Mouse (Mus musculus) olfactory bulb, adult 2 months (tissue): Measurements from ENCODE around the gene Nkg7. TPM values are rescaled to one million over a fixed set of nuclear protein-coding genes. Genes with fewer than 3 reads are reported as not detected.

Experiments
- H3K27ac ChIP-seq: fragments of 200-500 bp; 2 replicates; pipeline ENCODE4 v1.5.1; 2012; ENCODE audit warnings: low read depth, low read length; ENCODE audit not compliant: insufficient read depth
- H3K4me1 ChIP-seq: fragments of 200-500 bp; 2 replicates; pipeline ENCODE4 v1.6.1; 2012; ENCODE audit warnings: low read length; ENCODE audit not compliant: control insufficient read depth, insufficient read depth
- H3K4me3 ChIP-seq: fragments of 200-500 bp; 2 replicates; pipeline ENCODE4 v1.5.1; 2012; ENCODE audit warnings: mild to moderate bottlenecking, low read depth, low read length, moderate library complexity; ENCODE audit not compliant: insufficient read depth
- CTCF ChIP-seq: fragments of 200-500 bp; IDR thresholded peaks from 2 replicates; pipeline ENCODE4 v1.5.1; 2012; ENCODE audit warnings: low read depth, mild to moderate bottlenecking, low read length, moderate library complexity; ENCODE audit not compliant: insufficient read depth
- POLR2A ChIP-seq: fragments of 200-500 bp; IDR thresholded peaks from 2 replicates; pipeline ENCODE4 v1.6.1; 2012; ENCODE audit warnings: mild to moderate bottlenecking, low read depth, low read length, moderate library complexity; ENCODE audit not compliant: insufficient read depth
- WGBS: fragments of 180-500 bp; shearing (Covaris S2); methylation state at CpG from one replicate; pipeline ENCODE4 v1.1.7; 2018; 5-methylcytosine and 5-hydroxymethylcytosine counted together
- polyA plus RNA-seq: library from polyadenylated mRNA; stranded (reverse); fragments of >200 nt; gene quantifications from 2 replicates; pipeline ENCODE4 v1.2.4, GENCODE M21; 2012; ENCODE audit warnings: low replicate concordance; ENCODE audit not compliant: missing spikeins, insufficient read depth, insufficient read length

Nkg7 gene
- polyA plus RNA-seq, 1 experiment, result not detected

DNA sequence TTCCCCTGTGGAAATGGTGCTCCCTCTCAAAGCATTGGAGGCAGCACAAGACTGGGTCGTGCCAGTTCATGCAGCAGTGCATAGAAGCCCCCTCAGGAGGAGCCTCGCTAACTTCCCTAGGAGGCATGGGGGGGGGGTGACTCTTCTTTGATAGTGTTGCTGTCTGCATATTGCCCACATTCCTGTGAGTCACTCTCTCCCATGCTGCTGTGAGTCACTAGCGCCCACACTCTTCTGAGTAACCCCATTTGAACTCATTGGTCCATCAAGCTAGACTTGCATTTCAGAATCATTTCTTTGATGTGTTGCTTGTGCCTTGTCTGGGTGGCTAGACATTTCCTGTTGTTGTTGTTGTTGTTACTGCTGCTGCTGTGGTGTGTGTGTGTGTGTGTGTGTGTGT is 44.3 kb downstream of the Nkg7 start:
- Histone ChIP-seq H3K4me3 (no peak overlapping the region), H3K27ac (peak overlapping the region; percentile 93), H3K4me1 (peaks cover 47% of the 10 kb centered on the region)
- no peak for TF ChIP-seq CTCF
- no peak for TF ChIP-seq POLR2A
- 16% methylated on average over 3 of the region's 3 CpGs for WGBS

DNA sequence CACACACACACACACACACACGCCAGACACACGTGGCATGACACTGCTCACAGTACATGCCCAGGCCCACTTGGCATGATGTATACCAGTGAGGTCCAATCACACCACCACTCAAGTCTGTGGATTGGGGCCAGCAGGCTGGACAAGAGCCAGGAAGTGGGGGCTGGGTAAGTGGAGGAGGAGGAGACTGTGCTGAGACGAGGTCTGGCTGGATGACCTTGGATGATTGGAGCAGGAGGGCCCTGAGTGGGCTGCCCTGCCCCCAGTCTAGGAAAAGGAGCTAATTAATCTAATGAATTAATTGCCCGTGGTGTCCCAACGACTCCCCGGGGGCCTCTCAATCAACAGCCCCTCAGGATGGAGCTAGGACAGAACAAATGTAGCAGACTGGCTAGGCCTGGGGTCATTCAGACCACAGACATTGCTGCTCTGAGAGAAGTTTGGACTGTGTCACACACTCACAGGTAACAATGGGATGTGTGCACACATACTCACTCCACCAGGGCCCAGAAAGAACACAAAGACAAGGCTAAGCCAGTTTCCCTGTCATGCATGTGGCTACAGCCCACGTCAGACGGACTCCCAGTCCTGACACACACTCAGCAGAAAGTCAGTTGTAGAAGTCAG is 45.3 kb downstream of the Nkg7 start:
- 30% methylated on average over 8 of the region's 8 CpGs for WGBS
- H3K4me3 ChIP-seq, result no peak overlapping the region
- peaks cover 49% of the 10 kb centered on the region for H3K4me1 ChIP-seq
- TF ChIP-seq CTCF, result no peak
- no peak for TF ChIP-seq POLR2A
- H3K27ac ChIP-seq, result peak overlapping the region; percentile 93

DNA sequence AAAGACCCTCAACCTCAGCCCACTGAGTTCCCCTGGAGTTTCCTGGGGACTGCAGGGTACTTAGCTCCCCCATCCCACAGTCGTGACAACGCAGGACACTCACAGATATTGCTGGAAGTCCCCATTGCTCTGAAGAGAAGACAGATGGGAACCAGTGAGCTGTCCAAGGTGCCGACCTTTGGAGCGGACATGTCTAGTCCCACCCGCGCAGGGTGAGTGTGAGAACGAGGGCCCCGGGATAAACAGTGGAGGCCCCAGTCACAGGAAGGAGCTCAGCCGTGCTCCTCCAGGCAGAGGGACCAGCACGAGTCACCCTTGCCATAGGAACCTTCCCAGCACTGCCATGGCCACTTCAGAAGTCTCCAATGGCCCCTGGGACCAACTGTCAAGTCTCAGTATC is 46.4 kb downstream of the Nkg7 start:
- peaks cover 46% of the 10 kb centered on the region for H3K4me1 ChIP-seq
- TF ChIP-seq CTCF (no peak), POLR2A (no peak)
- no peak overlapping the region; the same call in 1 of the 2 replicates for H3K27ac ChIP-seq
- 44% methylated on average over 10 of the region's 10 CpGs for WGBS
- no peak overlapping the region for H3K4me3 ChIP-seq

Other genes starting within 250 kb of the Nkg7 start
- not detected in 2 replicates for gene Zfp715, start 123.8 kb upstream of the Nkg7 start, polyA plus RNA-seq
- gene Siglecf, start 85.7 kb upstream of the Nkg7 start, polyA plus RNA-seq, result not detected in 2 replicates
- not detected in 2 replicates for gene Siglecg, start 28.9 kb upstream of the Nkg7 start, polyA plus RNA-seq
- not detected in 2 replicates for gene Lim2, start 9.4 kb upstream of the Nkg7 start, polyA plus RNA-seq
- not detected in 2 replicates for gene Cldnd2, start 3.7 kb downstream of the Nkg7 start, polyA plus RNA-seq
- gene Etfb, start 7.0 kb downstream of the Nkg7 start, polyA plus RNA-seq, result not detected in 2 replicates
- gene Gm45233, start 7.1 kb downstream of the Nkg7 start, polyA plus RNA-seq, result not detected in 2 replicates
- gene Vsig10l, start 26.1 kb downstream of the Nkg7 start, polyA plus RNA-seq, result not detected in 2 replicates
- not detected in 2 replicates for gene Iglon5, start 53.0 kb downstream of the Nkg7 start, polyA plus RNA-seq
- gene 4931406B18Rik, start 68.9 kb downstream of the Nkg7 start, polyA plus RNA-seq, result not detected in 2 replicates
- not detected in 2 replicates for gene Cd33, start 107.4 kb downstream of the Nkg7 start, polyA plus RNA-seq
- gene Zfp658, start 125.2 kb downstream of the Nkg7 start, polyA plus RNA-seq, result not detected in 2 replicates
- gene Zfp719, start 142.5 kb downstream of the Nkg7 start, polyA plus RNA-seq, result not detected in 2 replicates
- gene Zfp819, start 170.1 kb downstream of the Nkg7 start, polyA plus RNA-seq, result not detected in 2 replicates
- not detected in 2 replicates for gene Ceacam18, start 197.6 kb downstream of the Nkg7 start, polyA plus RNA-seq
- gene Siglece, start 223.1 kb downstream of the Nkg7 start, polyA plus RNA-seq, result not detected in 2 replicates
- not detected in 2 replicates for gene Ctu1, start 234.9 kb downstream of the Nkg7 start, polyA plus RNA-seq